Mouse (Mus musculus) kidney, postnatal 10 days (tissue): ENCODE data around the gene Pde3a.
A peak's percentile ranks its signal among the peaks of the same experiment; 100 is the strongest.

Experiments
- DNase-seq: peaks from one replicate; pipeline ENCODE4 v3.0.0; 2021; ENCODE audit warnings: mixed read lengths

The Pde3a gene

DNA sequence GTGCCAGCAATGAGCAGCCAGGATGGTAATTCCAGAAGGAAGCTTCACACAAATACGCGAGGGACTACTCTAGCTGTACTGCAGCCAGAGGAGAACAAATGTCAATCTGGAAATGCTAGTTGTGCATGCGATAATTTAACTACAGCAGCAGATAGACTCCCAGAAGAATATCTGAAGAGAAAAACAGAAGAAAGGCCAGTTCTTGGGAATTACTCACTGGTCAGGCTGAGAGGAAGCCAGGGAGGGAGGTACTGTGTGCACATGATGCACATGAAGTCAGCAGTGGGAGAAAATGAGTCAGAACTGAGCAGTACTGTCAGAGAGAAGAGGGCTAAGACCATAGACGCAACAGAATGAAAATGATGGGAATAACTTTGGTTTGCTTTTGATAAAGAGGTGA is 159.7 kb downstream of the Pde3a start:
- no peak for DNase-seq

DNA sequence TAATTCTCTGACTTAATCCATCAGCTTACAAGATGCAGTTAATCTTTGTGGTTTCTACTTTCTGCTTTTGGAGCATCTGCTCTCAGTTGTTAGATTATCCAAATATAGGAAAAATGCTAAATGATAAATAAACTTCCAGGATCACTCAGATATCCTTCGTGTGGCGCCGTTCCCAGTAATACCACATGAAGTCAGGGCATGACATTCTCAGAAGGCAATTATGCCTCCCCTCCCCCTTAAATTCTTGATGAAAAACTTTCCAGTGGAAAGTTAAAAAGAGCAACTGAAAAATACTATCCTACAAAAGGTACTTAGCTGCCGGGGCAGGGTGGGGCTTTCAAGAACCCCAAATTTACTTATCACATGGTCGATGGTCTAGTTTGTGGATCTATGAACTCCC is 161.8 kb downstream of the Pde3a start:
- no peak for DNase-seq

DNA sequence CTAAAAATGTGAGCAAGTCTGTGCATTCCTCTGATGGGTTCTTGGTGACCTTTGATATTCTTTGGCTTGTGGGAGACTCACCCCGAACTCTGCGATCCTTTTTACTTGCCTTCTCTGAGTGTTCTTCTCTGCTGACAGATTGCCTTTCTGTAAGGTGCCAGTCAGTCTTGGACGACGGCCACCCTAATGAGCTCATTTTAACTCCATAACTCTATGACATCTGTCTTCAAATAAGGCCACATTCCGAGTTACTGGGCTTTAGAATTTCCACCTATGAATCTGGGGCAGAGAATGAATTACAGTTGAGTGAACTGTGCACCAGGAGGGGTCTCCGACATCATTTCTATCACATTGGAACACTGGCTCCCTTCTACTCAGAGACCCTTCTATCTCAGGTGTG is 176.0 kb downstream of the Pde3a start:
- no peak for DNase-seq

GRCm38 (mm10) chr6:141428587-141428986 is 179.5 kb downstream of the Pde3a start:
- no peak for DNase-seq

GRCm38 (mm10) chr6:141430134-141430533 is 181.1 kb downstream of the Pde3a start:
- DNase-seq = no peak

DNA sequence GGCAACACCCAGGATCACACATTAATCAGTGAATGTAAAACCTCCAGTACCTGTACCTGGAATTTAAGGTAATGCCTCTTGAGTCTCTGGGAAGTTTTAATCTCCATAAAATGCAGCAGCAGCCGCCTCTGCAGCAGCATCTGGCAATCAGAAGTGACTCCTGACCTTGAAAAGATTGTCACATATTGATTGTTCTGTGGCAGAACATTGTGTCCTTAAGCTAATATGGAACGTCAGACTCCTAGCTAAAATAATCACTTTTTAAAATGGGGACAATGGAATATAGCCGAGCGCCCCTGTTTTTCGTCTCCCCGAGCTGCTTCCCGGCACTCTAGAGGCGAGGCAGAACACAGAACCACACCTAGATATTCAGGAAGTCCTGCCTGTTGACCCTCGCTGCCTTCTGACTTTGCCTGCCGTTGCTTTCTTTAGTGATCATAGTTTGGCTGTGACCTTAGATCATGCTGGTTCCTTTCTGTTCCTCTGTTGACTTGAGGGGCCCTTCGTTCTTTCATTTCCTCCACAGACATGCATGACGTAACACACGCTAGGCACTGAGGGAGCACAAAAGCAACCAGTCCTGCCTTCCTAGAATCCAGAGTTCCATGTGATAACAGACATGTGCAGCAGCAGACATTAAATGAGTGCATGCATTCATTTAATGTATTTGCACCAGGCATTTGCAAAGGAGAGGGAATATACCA is 183.4 kb downstream of the Pde3a start:
- no peak for DNase-seq

GRCm38 (mm10) chr6:141433917-141434756 is 185.1 kb downstream of the Pde3a start:
- DNase-seq = peak; percentile 36

GRCm38 (mm10) chr6:141435160-141435559 is 186.1 kb downstream of the Pde3a start:
- no peak for DNase-seq

- no peak for DNase-seq
These were observed 190.9 kb downstream of the Pde3a start for GRCm38 (mm10) chr6:141439965-141440364.

- DNase-seq = peak; percentile 87
These were observed 198.5 kb downstream of the Pde3a start for GRCm38 (mm10) chr6:141447547-141447946.

GRCm38 (mm10) chr6:141448886-141449285 is 199.8 kb downstream of the Pde3a start:
- DNase-seq = no peak

DNA sequence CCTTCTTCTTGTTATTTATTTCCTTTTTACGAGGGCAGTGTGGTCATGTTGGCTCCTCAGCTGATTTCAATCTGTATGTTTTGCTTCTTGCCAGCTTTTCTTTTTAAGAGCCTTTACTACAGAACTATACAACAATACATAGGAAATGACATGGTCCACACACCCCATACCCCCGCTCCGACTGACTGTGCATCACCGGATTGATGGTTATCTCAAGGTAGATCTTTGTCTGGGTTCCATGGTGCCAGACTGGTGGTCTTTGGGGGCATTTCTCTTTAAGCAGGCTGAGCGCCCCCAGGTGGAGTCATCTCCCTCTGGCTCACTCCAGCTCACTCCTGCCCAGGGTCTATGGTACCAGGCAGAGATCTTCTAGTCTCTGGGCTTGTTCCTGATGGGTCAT is 206.3 kb downstream of the Pde3a start:
- no peak for DNase-seq

DNA sequence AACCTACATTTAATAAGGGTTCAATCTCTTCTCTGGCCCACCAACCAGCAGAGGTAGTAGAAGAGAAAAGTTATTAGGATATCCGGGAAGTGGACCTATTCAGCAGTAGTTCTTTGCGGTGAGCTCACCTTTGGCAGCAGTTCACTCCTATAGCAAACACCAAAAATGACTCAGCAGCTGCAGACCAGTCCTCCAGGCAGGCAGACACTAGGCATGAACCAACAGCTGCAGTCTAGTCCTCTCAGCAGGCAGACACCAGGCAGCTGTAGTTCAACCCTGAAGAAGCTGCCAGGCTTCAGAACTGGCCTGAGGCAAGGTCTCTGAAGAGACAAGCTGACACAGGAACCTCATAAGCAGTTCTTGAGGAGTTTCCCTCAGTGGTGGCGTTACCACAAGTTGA is 207.5 kb downstream of the Pde3a start:
- no peak for DNase-seq

GRCm38 (mm10) chr6:141470251-141470650 is 221.2 kb downstream of the Pde3a start:
- no peak for DNase-seq

DNA sequence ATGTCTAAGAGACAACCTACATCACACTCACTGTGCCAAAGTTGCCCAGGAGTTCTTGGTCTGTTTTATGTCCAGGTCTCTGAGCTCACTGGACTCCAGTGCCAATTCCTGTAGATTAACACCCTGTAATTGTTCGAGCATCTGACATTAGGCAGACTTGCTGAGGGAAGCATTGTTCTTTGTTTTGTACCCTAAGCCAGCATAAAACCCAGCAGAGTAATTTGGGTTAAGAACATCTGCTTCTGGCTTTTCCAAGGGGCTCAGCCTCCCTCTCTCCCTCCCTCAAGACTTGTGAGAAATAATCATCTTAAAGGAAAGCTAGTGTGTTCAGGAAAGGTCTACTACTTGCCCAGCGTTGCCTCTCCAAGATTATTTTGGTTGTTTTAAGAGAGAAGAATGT is 225.2 kb downstream of the Pde3a start:
- DNase-seq = no peak

GRCm38 (mm10) chr6:141474696-141475095 is 225.6 kb downstream of the Pde3a start:
- peak; percentile 26 for DNase-seq

DNA sequence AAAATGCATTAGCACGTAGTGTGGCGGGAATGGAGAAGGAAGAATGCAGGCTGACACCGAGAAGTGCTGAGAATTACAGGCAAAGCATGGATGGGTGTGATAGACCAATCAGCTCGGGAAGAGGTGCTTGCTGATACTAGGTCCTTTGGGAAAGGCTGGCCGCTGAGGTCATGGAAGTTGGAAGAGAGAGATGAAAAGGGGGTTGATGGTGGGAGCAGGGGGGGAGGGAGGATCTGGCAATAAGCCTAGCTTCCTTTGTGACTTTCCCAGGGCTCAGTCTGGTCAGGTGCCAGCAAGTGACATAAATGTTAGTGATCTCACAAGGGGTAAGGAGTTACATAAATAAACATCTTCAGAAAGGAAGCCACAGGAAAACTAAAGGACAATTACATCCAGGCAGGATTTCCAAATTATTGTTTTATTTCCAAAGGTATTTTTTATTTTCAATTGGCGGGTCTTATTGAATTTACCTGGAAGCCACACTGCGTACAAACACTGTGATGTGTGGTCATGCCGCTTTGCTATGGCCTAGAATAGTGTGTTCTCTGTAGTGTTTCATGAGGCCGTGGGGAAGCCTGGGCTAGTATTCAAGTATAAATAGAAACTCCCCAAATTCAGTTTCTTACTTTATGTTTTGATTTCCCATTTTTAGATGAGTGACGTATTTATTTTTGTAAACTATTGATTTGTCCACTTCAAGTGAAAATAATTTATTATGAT is 236.4 kb downstream of the Pde3a start:
- DNase-seq = peak; percentile 63

GRCm38 (mm10) chr6:141487266-141487665 is 238.2 kb downstream of the Pde3a start:
- peak; percentile 16 for DNase-seq

DNA sequence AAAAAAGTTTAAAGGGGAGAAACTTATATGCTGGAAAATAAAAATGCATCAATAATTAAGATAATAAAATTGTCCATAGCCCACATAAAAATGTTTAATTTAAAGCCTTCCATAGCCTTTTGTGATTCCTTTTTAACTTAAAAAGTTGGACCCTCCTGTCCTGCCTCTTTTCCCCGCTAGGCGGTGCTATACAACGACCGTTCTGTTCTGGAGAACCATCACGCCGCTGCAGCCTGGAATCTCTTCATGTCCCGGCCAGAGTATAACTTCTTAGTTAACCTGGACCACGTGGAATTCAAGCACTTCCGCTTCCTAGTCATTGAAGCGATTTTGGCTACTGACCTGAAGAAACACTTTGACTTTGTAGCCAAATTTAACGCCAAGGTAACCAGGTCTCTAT is 239.6 kb downstream of the Pde3a start:
- DNase-seq = peak; percentile 78

DNA sequence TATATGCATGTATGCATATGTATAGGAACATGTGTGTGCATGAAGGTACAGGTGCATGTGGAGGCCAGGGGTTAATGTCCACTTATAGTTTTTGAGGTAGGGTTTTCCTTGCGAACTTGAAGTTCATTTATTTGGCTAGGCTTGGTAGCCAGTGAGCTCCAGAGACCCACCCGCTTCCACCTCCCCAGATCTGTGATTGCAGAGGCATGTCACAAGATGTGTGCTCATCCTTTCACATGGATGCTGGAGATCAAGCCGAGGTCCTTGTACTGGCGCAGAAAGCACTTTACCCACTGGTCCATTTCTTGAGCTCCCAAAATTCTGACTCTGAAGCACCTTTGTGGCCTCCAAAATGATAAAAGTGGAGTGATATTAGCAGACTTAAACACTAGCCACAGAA is 245.8 kb downstream of the Pde3a start:
- no peak for DNase-seq

DNA sequence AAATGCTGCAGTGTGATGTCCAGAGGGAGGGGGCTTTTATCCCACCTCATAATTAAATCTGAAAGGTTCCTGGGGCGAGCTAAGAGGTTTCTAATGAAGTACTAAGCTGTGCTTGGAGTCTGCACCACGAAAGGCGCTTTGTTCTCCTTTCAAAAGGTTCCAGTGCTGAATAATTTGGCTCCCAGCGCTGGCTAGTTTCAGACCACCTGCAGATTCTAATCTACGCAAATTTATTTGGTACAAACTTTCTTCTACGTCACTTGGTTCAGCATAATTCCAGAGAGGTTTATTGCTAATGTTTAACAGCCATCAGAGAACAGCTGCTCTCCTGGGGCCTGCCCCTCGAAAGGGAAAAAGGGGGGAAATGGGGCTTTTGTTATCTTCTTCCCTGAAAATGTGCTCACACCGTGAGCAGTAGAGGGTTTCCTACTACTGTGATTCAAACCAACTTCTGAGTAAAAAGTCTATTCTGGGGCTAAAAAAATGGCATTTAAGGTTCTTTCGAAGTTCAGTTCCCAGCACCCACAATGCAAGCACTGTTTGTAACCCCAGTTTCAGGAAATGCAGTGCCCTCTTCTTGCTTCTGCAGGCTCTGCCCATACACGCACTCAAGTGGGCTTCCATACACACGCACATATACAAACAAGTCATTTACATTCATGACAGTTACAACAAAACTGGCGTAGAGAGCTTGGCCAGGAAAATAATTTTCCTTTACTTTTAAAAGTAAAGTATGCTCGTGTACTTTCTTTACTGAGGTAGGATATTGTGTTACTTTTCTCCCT is 246.8 kb downstream of the Pde3a start:
- no peak for DNase-seq

DNA sequence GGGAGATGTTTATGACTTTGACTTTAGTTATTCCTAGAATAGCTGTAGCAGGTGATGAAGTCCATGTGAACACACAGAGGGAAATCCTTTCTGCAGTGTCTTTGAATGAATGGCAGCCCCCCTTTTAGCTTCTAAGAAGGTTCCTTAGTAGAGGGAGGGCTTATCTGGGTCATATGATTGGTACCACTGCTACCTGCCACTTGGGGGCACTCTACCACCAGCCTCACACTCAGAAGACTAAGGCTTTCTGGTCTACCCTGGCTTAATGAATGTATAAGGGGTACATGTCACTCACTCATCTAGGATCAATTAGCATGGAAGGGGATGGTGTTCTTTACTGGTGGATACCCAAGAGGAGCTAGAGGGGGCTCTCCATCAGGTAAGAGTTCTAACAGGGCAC is 250.4 kb downstream of the Pde3a start:
- no peak for DNase-seq

DNA sequence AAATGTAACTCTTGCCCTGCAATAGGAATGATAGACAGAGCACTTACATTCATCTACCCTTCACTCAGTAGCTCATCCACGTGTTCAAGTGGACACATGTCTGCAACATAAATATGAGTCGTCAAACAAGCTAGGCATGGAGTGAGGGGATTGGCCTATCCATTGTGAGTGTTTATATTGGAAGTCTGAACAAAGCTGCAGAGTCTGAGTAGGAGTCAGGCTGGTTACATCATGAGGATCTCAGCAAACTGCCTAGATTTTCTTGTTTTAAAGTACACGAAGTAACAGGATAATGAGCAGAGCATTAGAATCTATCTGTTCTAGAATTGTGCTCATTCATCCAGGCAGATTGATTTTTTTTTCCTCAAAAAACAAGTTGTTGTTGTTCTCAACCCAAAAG is 252.1 kb downstream of the Pde3a start:
- no peak for DNase-seq
